Mouse (Mus musculus) thymus, postnatal 10 days (tissue): ENCODE data around the gene Stt3b.
A peak's percentile ranks its signal among the peaks of the same experiment; 100 is the strongest.

Experiments
- DNase-seq, 2 experiments: peaks; one replicate each; pipeline ENCODE4 v3.0.0; 2021; ENCODE audit warnings: low spot score in 2 of 2

The Stt3b gene

GRCm38 (mm10) chr9:115310346-115311222 lies at the start of gene Stt3b:
Gene Stt3b, minus strand, starts transcription at chr9:115310421.
- DNase-seq = peak; percentile 100

DNA sequence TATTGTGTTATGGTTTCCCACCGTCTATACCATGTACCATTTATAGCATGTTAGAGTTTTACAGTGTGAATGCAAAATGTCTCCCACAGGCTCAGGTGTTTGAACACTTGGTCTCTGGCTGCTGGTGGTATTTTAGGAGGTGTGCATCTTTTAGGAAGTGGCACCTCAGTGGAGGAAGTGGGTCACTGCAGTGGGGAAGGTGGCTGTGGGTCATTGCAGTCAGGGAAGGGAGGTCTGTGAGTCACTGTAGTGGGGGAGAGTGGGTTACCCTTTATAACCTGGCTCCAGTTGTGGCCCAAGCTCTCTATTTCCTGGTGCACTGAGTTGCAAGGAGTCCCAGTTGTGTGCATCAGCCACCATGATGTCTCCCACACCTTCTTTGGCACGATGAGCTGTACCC lies 48.2 kb upstream of the Stt3b start:
- DNase-seq = no peak

DNA sequence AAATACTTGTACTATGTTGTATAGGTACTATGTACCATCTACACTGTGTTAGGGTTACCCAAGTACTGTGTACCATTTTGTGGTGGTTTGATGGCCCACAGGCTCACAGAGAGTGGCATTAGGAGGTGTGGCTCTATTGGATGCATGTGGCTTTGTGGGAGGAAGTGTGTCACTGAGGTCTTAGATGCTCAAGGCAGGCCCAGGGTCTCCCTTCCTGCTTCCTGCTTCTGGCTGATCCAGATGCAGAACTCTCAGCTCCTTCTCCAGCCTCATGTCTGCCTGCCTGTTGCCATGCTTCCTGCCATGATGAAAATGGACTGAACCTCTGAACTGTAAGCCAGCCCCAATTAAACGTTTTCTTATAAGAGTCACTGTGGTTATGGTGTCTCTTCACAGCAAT lies 47.8 kb upstream of the Stt3b start:
- no peak for DNase-seq

DNA sequence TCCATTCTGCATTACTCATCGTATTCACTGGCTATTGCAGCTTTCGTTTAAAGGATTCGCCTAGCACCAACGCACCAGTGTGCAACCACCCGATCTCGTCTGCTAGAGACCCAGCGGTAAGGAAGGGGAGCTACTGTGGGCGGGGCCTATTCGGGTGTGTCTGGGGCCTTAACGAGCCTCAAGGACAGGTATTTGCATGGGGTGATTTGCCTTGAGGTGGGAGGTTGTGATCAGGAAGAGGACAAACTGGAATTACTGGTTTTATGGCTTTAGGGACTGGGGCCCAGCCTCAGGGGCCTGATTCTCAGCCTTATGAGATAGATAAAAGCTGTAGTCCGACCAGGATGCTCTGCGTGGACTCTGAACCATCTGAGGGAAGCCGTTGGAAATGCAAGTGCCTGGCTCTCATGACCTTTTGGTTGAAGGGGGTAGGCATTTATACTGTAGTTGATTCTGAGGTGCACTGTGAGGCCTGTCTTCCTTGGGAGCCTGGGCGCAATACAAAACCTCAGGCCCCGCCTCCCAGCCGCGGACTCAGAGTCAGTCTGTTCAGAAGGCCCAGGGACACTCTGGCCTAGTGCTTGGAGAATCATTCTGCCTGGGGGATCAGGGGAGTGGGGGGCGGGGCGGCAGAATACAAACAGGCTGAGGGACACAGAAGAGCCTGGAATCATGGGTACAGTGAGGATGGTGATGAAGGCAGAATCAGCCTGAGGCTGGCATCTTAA lies 46.7 kb upstream of the Stt3b start:
- no peak for DNase-seq

GRCm38 (mm10) chr9:115355972-115356371 lies 45.8 kb upstream of the Stt3b start:
- no peak for DNase-seq

DNA sequence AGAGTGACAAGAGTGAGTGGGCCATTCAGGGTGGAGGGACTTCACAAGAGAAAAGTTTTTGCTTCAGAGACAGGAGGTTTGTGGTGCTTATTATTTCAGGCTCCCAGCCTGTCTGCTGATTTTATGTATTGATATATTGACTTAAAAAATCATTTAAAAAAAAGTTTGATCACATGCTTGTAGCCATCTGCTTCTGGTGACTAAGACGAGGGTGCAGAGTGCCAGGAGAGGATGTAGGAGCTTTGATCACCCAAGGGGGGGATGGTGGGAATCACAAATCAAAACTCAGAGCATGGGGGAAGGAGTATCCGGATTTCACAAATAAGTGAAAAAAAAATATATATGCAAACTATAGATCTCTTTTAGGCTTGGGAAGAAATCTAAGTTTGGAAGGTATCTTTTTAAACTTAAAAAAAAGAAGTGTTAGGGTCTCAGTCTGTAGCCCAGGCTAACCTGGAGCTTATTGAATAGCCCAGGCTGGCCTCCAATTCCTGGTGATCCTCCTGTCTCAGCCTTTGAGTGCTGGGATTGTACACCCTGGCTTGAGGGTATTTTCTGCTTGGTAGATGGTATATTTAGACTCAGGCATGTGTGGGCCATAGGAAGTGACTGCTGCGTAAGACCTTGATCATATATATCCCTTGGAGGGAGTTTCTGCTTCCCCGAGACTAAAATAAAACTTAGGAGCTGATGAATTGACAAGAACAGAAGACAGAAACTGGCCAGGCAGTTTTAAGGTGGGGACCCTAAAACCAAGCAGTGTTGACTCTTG lies 39.7 kb upstream of the Stt3b start:
- no peak for DNase-seq

GRCm38 (mm10) chr9:115349106-115349505 lies 38.9 kb upstream of the Stt3b start:
- no peak for DNase-seq

- DNase-seq = no peak
Measured at GRCm38 (mm10) chr9:115344930-115345329, 34.7 kb upstream of the Stt3b start.

DNA sequence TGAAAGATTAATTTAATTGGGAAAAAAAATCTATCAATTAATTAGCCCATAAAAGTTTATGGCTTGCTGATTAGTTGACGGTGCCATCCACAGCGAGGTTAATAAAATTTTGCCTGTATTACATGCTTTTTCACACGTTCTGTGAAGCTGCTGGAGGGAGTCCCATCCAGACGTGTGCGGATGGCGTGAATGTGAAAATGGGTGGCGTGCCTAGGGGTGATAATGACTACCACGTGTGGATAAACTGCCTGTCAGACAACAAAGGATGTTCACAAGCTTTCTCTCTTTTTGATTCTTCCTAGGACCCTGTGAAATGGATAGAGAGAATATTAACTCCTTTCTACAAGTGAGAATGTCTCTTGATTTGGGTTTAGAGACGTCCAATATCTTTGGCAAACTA lies 31.4 kb upstream of the Stt3b start:
- no peak for DNase-seq

DNA sequence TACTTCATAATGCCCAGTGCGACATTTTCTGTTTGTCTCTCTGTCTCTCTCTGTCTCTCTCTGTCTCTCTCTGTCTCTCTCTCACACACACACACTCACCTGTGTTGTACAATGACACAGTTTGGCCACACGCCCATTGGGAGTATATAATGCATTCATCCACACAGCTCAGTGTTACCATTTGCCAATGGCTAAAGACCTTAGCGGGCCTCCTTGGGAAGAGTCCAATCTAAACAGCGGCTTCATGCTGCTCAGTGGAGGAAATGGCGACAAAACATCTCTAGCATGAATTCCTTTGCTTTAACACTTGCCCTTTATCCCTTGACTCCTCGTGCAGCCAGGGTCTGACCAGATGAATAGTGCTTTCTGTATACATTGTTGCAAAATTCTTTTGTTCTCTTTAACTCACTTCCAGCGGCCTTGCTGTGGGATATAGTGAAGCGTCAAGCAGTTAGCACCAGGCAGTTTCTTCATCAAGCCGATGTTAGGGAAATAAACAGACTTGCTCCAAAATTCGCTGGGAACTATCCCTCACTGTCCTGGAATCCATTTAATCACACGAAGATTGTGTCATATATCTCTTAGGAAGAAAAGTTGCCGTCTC lies 30.1 kb upstream of the Stt3b start:
- DNase-seq = no peak

GRCm38 (mm10) chr9:115338816-115339215 lies 28.6 kb upstream of the Stt3b start:
- no peak for DNase-seq

DNA sequence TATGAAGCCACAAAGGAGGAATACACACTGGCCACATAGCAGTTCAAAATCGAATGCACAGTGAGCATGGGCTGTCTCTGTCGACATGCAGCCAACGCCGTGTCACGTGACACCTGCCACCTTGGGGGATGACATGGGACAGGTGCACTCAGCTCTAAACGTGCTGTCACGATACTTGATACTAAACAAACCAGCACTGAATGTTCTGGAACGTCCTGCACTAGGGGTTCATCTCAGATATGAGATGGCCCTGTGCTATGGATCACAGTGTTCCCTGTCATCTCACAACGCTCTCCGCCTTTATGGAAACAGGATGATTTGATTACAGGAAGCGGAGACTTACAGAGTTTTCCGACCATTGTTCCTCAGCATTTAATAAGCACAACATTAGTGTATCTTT lies 22.8 kb upstream of the Stt3b start:
- no peak for DNase-seq

DNA sequence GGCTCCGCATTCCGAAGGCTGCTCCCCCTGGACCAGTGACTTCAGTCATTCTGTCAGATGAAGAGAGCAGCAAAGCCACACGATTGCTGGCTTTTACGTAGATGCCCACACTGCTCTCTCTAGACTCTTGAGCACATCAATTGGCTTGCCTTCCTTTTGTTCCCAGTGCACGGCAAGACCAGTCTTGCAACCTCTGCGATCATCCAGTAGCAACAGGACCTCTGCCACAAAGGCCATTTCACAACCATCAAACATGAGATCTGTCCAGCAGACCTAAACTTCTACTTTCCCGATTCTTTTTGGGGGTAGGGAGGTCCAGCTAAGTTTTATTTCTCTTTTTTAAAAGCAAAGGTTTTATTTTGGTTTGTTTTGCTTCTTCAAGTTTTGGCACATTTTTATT lies 22.1 kb upstream of the Stt3b start:
- DNase-seq = no peak

DNA sequence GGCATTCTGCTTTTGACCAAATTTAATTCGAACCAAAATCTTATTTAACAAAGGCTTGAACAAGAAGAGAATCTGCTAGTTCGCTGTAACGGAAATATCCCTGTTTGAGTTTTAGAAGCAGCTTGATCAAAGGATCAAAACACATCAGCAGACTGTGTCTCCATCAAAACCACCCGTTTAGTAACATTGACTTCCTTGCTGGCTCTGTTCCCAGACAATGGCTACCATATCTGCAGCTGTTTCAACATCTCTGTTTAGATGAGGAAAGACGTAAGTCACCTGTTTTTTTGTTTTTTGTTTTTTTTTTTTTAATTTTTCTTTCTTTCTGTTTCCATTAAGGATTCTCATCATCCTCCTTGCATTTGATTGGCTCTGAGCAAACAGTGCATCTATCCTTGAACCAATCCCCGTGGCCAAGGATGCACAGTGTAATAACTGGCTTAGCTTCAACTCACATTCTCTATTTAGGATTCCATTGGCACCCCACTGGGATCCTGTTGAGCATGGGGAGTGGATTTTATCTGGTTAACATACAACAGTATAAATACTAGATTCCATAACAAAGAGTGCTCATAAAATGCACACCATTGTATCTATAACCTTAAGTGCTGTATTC lies 20.7 kb upstream of the Stt3b start:
- no peak for DNase-seq

DNA sequence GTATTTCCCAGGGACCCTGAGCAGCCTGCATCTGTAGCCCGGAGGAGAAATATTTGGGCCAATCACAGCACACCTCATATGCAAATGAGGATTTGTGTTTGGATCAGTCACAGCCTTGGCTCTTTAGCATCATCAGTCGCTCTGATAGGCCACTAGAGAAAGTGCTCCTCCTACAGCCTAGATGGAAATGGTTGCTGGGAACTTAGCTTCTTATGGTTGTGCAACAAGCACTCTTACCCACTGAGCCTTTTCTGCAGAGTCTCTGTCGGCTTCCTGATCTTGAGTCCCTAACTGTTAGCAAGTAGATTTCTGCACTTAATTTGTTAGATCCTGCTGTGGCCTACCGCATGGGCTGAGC lies 16.3 kb upstream of the Stt3b start:
- DNase-seq = no peak

GRCm38 (mm10) chr9:115325831-115326532 lies 15.8 kb upstream of the Stt3b start:
- DNase-seq = no peak

DNA sequence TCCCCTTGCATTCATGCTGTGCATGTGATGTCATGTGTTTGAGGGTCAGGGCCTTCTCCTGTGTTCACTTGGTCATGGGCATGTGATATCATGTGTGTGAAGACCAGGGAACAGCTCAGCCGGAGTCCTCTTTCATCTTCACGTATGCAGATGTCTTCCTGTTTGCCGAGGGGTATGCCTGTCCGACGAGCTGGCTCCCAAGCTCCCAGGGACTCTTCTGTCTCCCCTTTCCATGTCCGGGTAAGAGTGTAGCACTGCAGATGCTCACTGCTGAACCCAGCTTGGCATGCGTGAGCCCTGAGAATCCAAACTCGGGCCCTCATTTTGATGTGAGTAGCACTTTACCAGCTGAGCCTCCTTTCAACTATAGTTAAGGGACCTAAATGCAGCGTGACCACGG lies 13.4 kb upstream of the Stt3b start:
- DNase-seq = no peak

- DNase-seq = no peak
Measured at GRCm38 (mm10) chr9:115322385-115322784, 12.2 kb upstream of the Stt3b start.

DNA sequence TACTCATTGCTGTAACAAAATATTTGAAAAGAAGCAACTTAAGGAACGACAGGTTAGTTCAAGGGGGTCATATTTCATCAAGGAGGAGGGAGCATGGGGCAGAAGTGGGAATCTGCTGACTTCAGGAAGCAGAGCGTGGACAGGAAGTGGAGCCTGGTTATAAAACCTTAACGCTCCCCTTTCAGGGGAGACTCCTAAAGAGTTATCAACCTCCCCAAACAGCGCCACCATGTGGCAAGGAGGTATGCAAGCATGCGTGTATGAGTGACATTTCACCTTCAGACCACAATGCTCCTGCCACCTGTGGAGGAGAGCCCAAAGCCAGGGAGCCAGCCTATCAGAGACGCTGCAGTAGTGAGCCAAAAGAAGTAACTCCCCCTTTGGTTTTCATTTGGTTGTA lies 10.8 kb upstream of the Stt3b start:
- no peak for DNase-seq

DNA sequence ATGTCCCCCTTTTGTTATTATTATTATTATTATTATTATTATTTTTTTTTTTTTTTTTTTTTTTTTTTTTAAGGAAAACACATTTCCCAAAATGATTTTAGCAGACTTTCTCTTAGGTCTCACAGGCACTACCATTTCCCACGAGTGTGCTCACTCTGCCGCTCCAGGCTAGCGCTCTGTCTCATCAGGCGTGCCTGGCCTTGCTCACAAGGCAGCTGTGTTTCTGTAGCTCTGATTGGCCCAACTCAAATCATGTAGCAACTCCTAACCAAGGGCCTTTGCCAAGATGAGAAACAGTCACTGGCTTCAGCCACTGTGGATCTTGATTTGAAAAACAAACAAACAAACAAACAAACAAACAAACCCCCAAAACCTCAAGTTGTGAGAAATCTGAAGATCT lies 9.9 kb upstream of the Stt3b start:
- DNase-seq = no peak
